Mouse (Mus musculus): ENCODE measurements at regions not wholly inside any gene's neighbourhood (a gene's known extent, or its start where the extent isn't known, plus 50 kb on each side); places are given as distances from the start of the nearest gene placed in this dataset.

DNA sequence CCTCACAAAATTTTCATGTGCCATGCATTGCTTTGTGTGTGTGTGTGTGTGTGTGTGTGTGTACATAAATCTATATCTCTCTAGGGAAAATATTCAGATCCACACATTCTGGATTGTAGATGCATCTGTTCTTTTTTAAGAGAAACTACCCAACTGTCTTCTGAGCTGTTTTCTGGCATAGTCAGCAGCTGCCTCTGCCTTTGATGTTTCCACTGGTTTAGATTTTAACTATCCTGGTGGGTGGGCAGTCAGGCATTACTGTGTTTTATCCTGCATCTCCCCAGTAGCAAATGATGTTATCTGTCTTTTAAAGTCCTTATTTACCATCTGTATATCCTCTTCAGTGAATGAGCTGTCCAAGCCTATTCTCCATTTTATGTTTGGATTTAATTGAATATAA, 1287.9 kb upstream of the Lrrc6 start:
- TF ChIP-seq POLR2A (IDR thresholded peaks at IDR 0.05; ENCODE audit: borderline replicate concordance, extremely low read depth, low read depth, low read length): no peak
- TF ChIP-seq CTCF (IDR thresholded peaks at IDR 0.05; ENCODE audit: insufficient read depth, low read length): no peak

All from lung, adult 2 months (tissue).